Mouse (Mus musculus) spleen, postnatal 14 days (tissue): ENCODE data around the gene Serpina1f.
"Not testable (repeated sequence)": the region's sequence is repeated elsewhere in the genome, so short reads cannot be mapped to it uniquely, and the experiment has no call there.

Experiments used
- DNase-seq, 2 experiments: peaks; one replicate each; pipeline ENCODE4 v3.0.0; 2021 to 2022; ENCODE audit warnings: low spot score in 2 of 2

Gene Serpina1f

DNA sequence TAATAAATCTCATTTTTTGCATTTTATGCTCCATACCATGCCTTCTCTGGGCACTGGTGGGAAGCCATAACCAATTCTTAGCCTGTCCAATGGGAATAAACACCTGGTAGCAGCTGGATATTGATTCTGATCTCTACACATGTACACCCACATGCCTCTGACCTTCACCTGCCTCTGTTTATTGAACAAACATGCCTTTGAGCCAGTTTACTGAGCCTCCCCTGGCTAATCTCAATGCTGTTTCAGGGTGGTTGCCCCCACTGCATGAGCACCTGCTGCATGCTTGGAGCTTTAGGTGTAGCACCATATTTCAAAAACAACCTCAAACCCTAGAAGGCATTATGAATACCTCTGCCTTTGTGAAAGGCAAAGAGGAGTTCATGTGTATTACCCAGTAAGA, 33.3 kb downstream of the Serpina1f start:
- DNase-seq = not testable (repeated sequence)

GRCm38 (mm10) chr12:103660076-103660475, 35.3 kb downstream of the Serpina1f start:
- no peak for DNase-seq

DNA sequence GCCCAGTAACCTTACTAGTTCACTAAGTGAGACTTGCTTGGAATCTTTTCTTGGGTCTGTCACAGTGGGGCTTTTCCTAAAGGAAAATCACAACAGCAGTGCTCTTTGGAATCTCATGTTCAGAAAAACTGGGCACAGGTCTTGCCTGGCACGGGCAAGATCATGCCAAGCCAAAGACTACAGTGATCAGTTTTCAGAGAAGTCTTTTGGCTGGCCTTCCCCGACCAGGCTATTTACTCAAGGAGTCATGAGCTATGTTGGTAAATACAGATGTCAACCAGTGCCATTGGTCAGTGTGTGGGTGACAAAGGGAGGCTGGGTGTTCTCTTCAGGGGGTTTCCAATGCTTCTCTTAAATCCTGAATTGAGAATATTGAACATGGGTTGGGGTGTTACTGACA, 36.2 kb downstream of the Serpina1f start:
- DNase-seq = no peak

GRCm38 (mm10) chr12:103657991-103658390, 37.3 kb downstream of the Serpina1f start:
- DNase-seq = no peak

DNA sequence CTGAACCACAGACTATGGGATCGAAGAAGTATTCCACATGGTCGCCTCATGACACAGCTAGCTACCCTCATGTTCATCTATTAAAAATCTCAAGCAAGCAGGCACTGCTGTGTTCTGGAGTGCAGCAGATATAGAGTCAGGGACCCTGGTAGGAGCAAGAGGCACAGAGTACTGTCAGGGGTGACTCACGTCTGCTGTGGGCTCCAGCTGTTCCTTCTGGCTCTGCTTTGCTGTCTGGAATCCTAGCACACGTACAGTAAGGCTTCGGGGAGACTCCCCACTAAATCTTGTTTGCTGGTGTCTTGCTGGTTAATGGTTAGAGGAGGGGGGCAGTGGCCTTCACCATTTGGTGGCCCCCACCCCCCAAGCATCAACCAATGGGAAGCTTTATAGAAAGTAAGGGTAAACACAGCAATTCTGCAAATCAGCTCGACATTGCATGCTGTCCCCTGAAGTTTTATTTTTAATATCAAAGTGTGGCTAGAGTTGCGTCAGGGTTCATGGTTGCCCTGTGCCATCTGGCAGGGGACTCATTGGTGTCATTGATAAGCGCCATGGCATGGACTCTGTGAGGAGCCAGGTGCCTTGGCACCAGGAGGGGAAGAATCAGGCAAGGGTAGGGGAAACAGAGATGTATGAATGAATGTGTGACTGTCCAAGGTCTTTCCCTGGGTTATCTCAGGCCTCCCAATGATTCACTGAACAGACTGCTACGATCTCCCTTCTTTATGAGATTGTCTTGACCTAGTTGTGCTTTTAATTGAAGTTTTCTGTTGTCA, 38.3 kb downstream of the Serpina1f start, which contains the start of gene Serpina6:
Serpina6 (minus strand) TSS at position 365 of the 779 bp plus-strand sequence.
- DNase-seq = no peak

DNA sequence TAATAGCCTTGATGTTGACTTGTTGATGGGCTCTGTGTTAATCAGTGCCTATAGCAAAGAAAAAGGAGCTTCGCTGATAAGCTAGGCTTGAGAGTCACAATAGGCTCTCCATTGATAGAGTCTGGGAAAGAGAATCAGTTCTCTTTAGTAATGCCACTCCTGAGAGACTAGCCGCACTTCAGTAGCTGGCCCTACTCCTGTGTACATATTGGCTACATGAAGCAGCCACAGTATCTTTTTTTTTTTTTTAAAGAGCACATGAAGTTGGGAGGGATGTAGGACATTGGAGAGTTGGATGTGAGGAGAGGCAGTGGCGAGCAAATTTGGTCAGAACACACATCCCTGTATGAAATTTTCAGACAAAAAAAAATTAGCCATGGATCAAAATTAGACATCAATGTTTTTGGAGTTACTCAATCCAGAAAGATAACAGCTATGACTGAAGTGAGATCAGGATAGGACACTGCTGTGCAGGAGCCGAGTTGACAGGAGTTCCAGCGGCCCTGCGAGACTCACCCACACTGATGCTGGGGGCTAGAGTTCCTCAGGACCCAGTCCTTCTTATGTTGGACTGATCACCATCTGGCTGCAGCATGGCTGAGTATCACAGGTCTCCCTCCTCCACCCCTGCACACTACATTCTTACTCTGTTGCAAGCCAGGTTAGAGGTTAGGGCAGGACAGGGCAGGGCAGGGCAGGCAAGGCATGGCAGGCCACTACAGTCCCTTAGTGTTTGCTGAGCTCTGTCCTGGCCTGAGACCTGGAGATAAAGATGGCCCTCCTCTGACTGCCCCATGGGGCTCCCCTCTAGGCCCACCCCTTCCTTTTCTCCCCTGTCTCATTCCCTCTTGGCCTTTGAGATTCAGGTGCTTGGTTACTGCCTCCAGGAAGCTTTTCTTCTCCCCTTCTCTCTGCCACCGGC, 39.9 kb downstream of the Serpina1f start:
- DNase-seq = no peak

DNA sequence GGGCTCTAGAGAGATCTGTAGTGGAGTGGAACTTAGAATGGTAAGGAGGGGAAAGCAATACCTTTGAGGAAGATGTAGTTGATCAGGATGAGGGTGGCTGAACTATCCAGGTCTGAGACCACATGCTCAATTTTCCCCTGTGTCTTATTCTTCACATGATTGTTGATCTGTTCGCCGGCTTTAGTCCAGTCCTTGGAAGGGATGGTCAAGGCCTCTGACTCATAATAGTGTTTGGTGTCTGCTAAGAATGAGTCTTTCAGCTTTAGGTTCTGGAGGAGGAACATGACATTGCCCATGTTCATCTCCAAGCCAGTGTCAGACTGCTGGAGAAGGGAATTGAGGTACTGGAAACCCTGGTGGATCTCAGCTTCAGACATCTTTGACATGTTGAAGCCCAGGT, 41.5 kb downstream of the Serpina1f start:
- no peak for DNase-seq

DNA sequence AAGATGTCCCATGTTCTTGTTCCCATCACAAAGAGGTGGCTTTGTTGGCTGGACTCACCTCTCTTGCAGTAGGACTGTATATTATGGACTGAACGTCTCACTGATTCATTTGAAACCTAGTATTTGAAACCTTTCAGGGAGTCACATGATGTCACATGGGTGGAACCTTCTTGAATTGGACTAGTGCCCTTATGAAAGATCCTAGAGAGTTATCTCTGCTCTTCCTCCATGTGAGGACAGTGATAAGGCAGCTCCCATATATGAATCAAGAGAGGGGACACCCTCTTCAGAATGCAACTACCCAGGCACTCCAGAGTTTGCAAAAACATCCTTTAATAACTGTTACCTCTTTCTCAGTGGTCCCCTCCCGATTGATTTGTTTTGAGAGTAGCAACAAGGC, 49.0 kb downstream of the Serpina1f start:
- DNase-seq = no peak

DNA sequence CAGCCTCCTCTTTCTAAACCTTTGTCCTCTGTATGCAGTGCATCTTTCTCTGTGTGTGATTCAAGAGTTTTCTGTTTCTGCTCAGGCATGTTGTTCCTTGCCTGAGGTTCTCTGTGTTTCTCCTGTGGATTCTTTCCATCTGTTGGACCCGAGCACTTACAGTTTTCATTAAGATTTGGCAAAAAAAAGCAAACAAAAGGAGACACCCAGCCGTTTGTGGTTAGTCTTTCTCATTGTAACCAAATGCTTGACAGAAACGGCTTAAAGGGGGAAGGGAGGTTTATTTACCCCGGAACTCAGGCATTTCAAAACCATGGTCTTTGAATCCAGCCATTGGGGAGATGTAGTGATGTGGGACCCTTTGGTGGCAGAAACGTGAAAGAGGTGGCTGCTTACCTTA, 50.7 kb downstream of the Serpina1f start:
- DNase-seq = no peak

DNA sequence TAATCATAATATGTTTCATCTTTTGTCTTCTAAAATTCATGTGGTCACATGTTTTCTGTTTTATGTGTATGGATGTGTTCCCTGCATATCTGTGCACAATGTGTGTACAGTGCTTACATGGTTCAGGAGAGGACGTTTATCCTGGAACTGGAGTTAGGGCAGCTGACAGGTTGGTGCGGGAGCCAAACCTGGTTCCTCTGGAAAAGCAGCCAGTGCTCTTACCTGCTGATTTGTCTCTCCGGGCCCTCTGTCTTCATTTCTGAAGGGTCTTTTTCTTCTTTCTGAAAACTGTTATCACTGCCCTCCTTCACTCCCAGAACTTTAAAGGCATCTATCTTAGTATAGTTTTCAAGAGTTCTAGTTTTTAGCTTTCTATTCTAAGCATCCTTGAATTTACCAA, 51.5 kb downstream of the Serpina1f start:
- DNase-seq = no peak

GRCm38 (mm10) chr12:103643336-103643735, 52.0 kb downstream of the Serpina1f start:
- DNase-seq = peak; percentile 14 to 51
